Mouse (Mus musculus) lung, adult 2 months (tissue): ENCODE measurements at regions not wholly inside any gene's neighbourhood (a gene's known extent, or its start where the extent isn't known, plus 50 kb on each side); places are given as distances from the start of the nearest gene placed in this dataset.

Source experiments
- CTCF ChIP-seq: fragments of 200-500 bp; IDR thresholded peaks from 2 replicates; pipeline ENCODE4 v1.5.1; 2011; ENCODE audit warnings: mild to moderate bottlenecking, low read length, control low read depth; ENCODE audit not compliant: insufficient read depth
- POLR2A ChIP-seq: fragments of 200-500 bp; IDR thresholded peaks from 2 replicates; pipeline ENCODE4 v1.6.1; 2011; ENCODE audit warnings: low read depth, mild to moderate bottlenecking, control low read depth, low read length, borderline replicate concordance; ENCODE audit errors: extremely low read depth

DNA sequence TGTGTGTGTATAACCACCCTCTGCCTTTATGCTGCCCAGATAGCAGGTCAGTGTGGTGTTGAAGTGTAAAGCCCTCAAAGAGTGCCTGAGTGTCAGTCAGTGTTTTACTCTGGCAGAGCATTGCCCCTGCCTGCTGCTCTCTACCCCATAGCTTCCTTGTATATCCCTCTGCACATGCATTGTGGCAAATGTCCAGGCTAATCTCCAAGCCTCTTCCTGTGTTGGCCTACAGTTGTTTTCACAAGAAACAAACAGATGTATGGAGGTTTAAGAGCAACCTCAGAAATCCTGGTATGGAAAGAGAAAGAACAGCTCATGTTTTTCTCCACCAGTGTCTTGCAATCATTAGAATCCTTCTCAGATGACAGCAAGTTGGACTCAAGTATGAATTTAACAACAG is 201.0 kb upstream of the Id2 start:
- no peak for TF ChIP-seq CTCF
- no peak for TF ChIP-seq POLR2A
